Mouse (Mus musculus) embryonic facial prominence, embryonic 15.5 days (tissue): ENCODE measurements around the gene Abca9. TPM values are rescaled to one million over a fixed set of nuclear protein-coding genes. Genes with fewer than 3 reads are reported as not detected.

ENCODE experiments used
- ATAC-seq: fragments of 200-750 bp; cut with Nextera tagmentation; 2 replicates; pipeline ENCODE4 v1.8.0; 2017; ENCODE audit warnings: low read depth, moderate TSS enrichment; ENCODE audit not compliant: insufficient number of reproducible peaks, low FRiP score, low TSS enrichment
- H3K27ac ChIP-seq: fragments of 300-500 bp; sonication (generic); replicated peaks from 2 replicates; pipeline ENCODE4 v1.5.1; 2015; ENCODE audit warnings: mild to moderate bottlenecking, inconsistent platforms
- H3K27me3 ChIP-seq: fragments of 300-500 bp; sonication (generic); 2 replicates; pipeline ENCODE4 v1.6.1; 2015; ENCODE audit warnings: inconsistent platforms
- H3K36me3 ChIP-seq: fragments of 300-500 bp; sonication (generic); 2 replicates; pipeline ENCODE4 v1.6.1; 2015; ENCODE audit warnings: mild to moderate bottlenecking, inconsistent platforms
- H3K4me1 ChIP-seq: fragments of 300-500 bp; sonication (generic); 2 replicates; pipeline ENCODE4 v1.6.1; 2015; ENCODE audit warnings: inconsistent platforms
- H3K4me2 ChIP-seq: fragments of 300-500 bp; sonication (generic); replicated peaks from 2 replicates; pipeline ENCODE4 v1.6.1; 2015; ENCODE audit warnings: mild to moderate bottlenecking, inconsistent platforms
- H3K4me3 ChIP-seq: fragments of 300-500 bp; sonication (generic); replicated peaks from 2 replicates; pipeline ENCODE4 v1.5.1; 2015; ENCODE audit warnings: mild to moderate bottlenecking, inconsistent platforms
- H3K9ac ChIP-seq: fragments of 300-500 bp; sonication (generic); 2 replicates; pipeline ENCODE4 v1.6.1; 2015; ENCODE audit warnings: inconsistent platforms
- H3K9me3 ChIP-seq: fragments of 300-500 bp; sonication (generic); replicated peaks from 2 replicates; pipeline ENCODE4 v1.6.1; 2016; ENCODE audit warnings: inconsistent platforms
- WGBS: fragments of 180-500 bp; shearing (Covaris S2); methylation state at CpG from one replicate; pipeline ENCODE4 v1.1.7; 2015; 5-methylcytosine and 5-hydroxymethylcytosine counted together
- polyA plus RNA-seq: library from polyadenylated mRNA; unstranded; fragments of >200 nt; fragmentation: Nextera tagmentation; extraction: Ambion mirVana; gene quantifications from 2 replicates; pipeline ENCODE4 v1.2.1, GENCODE M21; 2015

Gene Abca9
- polyA plus RNA-seq, 1 experiment from 2014 or later, result 9.8 TPM

DNA sequence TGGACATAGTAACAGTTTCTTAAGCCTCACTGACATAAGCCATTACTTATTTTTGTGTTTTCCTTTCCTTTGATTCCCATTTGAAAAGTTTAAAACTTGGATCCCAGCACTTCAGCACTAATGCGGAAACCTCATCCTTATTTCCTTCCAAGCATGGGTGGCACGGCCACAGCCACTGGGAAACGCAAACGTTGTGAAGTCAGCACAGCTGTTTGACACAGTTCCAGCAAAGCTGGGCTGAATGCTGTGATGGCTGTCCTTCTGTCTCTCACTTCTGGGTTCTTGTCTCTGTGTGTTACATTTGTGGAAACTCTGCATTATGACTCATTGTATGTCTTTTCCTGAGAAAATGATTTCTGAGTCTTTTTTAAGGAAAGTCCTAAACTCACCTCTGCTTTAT, 107.0 kb downstream of the Abca9 start:
- Histone ChIP-seq H3K4me3 (no peak overlapping the region), H3K9ac (no peak overlapping the region), H3K27me3 (no peaks in the 10 kb centered on the region), H3K4me2 (no peak overlapping the region), H3K27ac (no peak overlapping the region), H3K36me3 (no peaks in the 10 kb centered on the region), H3K4me1 (no peaks in the 10 kb centered on the region), H3K9me3 (no peaks in the 10 kb centered on the region)
- ATAC-seq, result no peak
- WGBS, result 28% methylated on average over 4 of the region's 4 CpGs

- Histone ChIP-seq H3K36me3 (no peaks in the 10 kb centered on the region), H3K9ac (no peak overlapping the region), H3K27me3 (no peaks in the 10 kb centered on the region), H3K4me1 (no peaks in the 10 kb centered on the region), H3K9me3 (no peaks in the 10 kb centered on the region), H3K4me2 (no peak overlapping the region), H3K27ac (no peak overlapping the region), H3K4me3 (no peak overlapping the region)
- ATAC-seq, result no peak
- WGBS, result 75% methylated on average over 2 of the region's 2 CpGs
These were observed 107.9 kb downstream of the Abca9 start for GRCm38 (mm10) chr11:110060127-110060526.

DNA sequence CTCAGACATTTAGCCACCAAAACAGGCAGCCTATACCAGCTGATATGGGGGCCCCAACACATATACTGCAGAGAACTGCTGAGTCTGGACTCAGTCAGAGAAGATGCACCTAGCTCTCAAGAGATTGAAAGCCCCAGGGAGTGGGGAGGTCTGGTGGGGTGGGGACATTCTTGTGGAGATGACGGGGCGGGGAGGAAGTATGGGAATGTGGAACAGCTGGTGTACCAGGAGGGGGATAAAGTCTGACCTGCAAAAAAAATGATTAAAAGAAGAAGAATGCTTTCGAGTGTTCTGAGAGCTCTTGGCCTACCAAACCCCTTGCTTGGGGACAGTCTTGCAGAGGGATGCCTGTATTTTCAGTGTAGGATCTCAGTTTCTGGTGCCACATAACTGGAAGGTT, 114.3 kb downstream of the Abca9 start:
- no peaks in the 10 kb centered on the region for H3K36me3 ChIP-seq
- no peak overlapping the region for H3K4me2 ChIP-seq
- no peaks in the 10 kb centered on the region for H3K9me3 ChIP-seq
- H3K4me3 ChIP-seq, result no peak overlapping the region
- ATAC-seq, result no peak
- 44% methylated on average over 3 of the region's 3 CpGs for WGBS
- no peak overlapping the region for H3K27ac ChIP-seq
- no peaks in the 10 kb centered on the region for H3K4me1 ChIP-seq
- H3K27me3 ChIP-seq, result no peaks in the 10 kb centered on the region
- no peak overlapping the region for H3K9ac ChIP-seq

Other genes starting within 250 kb of the Abca9 start
- gene Abca8b, start 172.4 kb downstream of the Abca9 start, polyA plus RNA-seq, result 1.9 and 2.2 TPM in 2 replicates
- gene Abca8a, start 72.2 kb downstream of the Abca9 start, polyA plus RNA-seq, result 9.8 and 13.4 TPM in 2 replicates
- gene Abca6, start 83.6 kb upstream of the Abca9 start, polyA plus RNA-seq, result 1.2 TPM in 2 replicates
- gene Abca5, start 169.5 kb upstream of the Abca9 start, polyA plus RNA-seq, result 5.4 and 7.3 TPM in 2 replicates
- 18.0 and 19.4 TPM in 2 replicates for gene Map2k6, start 230.9 kb upstream of the Abca9 start, polyA plus RNA-seq